Mouse (Mus musculus) cerebellum, adult 2 months (tissue): Measurements from ENCODE around the gene Dscaml1.

Experiments used
- CTCF ChIP-seq: fragments of 200-500 bp; IDR thresholded peaks from 2 replicates; pipeline ENCODE4 v1.5.1; 2011; ENCODE audit warnings: low read depth, mild to moderate bottlenecking, control low read depth, low read length, moderate library complexity, borderline replicate concordance; ENCODE audit not compliant: insufficient read depth
- POLR2A ChIP-seq: fragments of 200-500 bp; IDR thresholded peaks from 2 replicates; pipeline ENCODE4 v1.6.1; 2011; ENCODE audit warnings: low read length, control low read depth, borderline replicate concordance; ENCODE audit not compliant: insufficient read depth

- TF ChIP-seq CTCF, result no peak
- no peak for TF ChIP-seq POLR2A
Measured at GRCm38 (mm10) chr9:45395218-45395617, 31.2 kb upstream of the Dscaml1 start.
